Comparison of ENCODE assay signal across 21 mouse cellular contexts in the genomic region with DNA sequence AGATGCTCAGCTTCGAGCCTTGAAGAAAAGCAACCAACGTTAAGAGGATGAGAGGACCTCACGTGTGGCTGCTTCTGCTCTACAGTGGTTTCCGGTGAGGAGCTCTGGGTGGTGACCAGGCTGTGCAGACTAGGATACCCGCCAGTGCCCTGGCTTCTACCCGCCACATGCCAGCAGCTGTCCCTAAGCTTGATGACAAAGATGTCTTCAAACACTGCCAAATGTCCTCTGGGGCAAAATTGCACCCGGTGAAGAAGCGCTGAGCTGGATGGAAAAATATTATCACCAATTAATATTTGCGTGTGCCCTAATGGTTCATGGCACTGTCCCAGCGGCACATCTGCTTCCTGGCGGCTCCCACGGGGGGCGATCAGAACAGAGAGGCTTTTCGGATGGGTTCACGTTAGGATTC.
DNase-seq lines count a peak whose midpoint lies in the region; ATAC-seq lines count a peak whose summit lies in the region.
"Had no signal": no experiment of that assay in that cellular context is flagged by ENCODE, and none has a peak within 500 bp of the region (broad histone marks: within the 10 kb centered on the region; RNA-seq: fewer than 3 reads in every experiment).

No protein-coding gene starts in this region.

- DNase-seq in heart, adult 11 months = peak; percentile 79
- no peak for DNase-seq in heart, adult 8-10 months (ENCODE audit: low spot score)
- DNase-seq in midbrain, embryonic 11.5 days (ENCODE audit: low spot score, missing footprints) = peak; percentile 76
- DNase-seq in MN1 (ENCODE audit: low spot score) = peak; percentile 32
- DNase-seq in gastrocnemius, postnatal 25 days = peak; percentile 32
- no peak for DNase-seq in urinary bladder, postnatal 14 days (ENCODE audit: low spot score)
- DNase-seq: cerebellum, adult 2 months; heart, adult 2 months; lung, postnatal 14 days; right cerebral cortex, adult 18-20 months; thymus, postnatal 25 days had no signal

- H3K4me3 ChIP-seq in midbrain, embryonic 11.5 days (ENCODE audit: low read depth, low read length) = no peak overlapping the region
- no peak overlapping the region for H3K4me3 ChIP-seq in midbrain, embryonic 16.5 days (ENCODE audit: low read depth, low read length)
- H3K4me3 ChIP-seq: embryonic facial prominence, embryonic 12.5 days; erythroblast, embryonic 14.5 days; heart, adult 2 months; intestine, embryonic 15.5 days; limb, embryonic 15.5 days; neural tube, embryonic 12.5 days had no signal

- H3K27me3 ChIP-seq in midbrain, embryonic 11.5 days (ENCODE audit: control insufficient read depth, insufficient read depth, low read length) = no peaks in the 10 kb centered on the region
- no peaks in the 10 kb centered on the region for H3K27me3 ChIP-seq in midbrain, embryonic 16.5 days (ENCODE audit: control insufficient read depth, insufficient read depth, low read depth, low read length)
- H3K27me3 ChIP-seq: embryonic facial prominence, embryonic 12.5 days; intestine, embryonic 15.5 days; limb, embryonic 15.5 days; neural tube, embryonic 12.5 days had no signal

- no peak for ATAC-seq in midbrain, embryonic 11.5 days (ENCODE audit: low FRiP score)
- ATAC-seq in midbrain, embryonic 16.5 days = no peak
- ATAC-seq in activated CD4-positive, CD25-positive, alpha-beta regulatory T cell, adult 4 months = no peak
- ATAC-seq: forebrain, embryonic 14.5 days; intestine, embryonic 15.5 days had no signal

- WGBS in midbrain, embryonic 11.5 days = 88% methylated on average over 15 of the region's 15 CpGs
- WGBS in midbrain, embryonic 16.5 days = 85% methylated on average over 15 of the region's 15 CpGs

- no peak overlapping the region for H3K27ac ChIP-seq in midbrain, embryonic 11.5 days (ENCODE audit: low read depth, low read length)
- H3K27ac ChIP-seq in midbrain, embryonic 16.5 days (ENCODE audit: low read length) = no peak overlapping the region
- H3K27ac ChIP-seq: embryonic facial prominence, embryonic 12.5 days; heart, adult 2 months; intestine, embryonic 15.5 days; limb, embryonic 15.5 days; neural tube, embryonic 12.5 days; stomach, postnatal 0 days had no signal

- H3K9me3 ChIP-seq in midbrain, embryonic 11.5 days (ENCODE audit: control insufficient read depth, low read length) = no peaks in the 10 kb centered on the region; the same call in 1 of the 2 replicates
- H3K9me3 ChIP-seq in midbrain, embryonic 16.5 days (replicated peaks; ENCODE audit: control insufficient read depth, low read length, poor library complexity, severe bottlenecking) = peaks cover 5% of the 10 kb centered on the region
- H3K9me3 ChIP-seq: G1E; intestine, embryonic 15.5 days; limb, embryonic 15.5 days; neural tube, embryonic 12.5 days had no signal

- H3K9ac ChIP-seq in midbrain, embryonic 11.5 days (ENCODE audit: low read length) = no peak overlapping the region
- no peak overlapping the region for H3K9ac ChIP-seq in midbrain, embryonic 16.5 days (ENCODE audit: low read depth, low read length)
- H3K9ac ChIP-seq: embryonic facial prominence, embryonic 12.5 days; intestine, embryonic 15.5 days; limb, embryonic 15.5 days; neural tube, embryonic 12.5 days had no signal

- H3K4me1 ChIP-seq in midbrain, embryonic 11.5 days (ENCODE audit: control insufficient read depth, insufficient read depth, low read length) = peaks cover 5% of the 10 kb centered on the region; the same call in 1 of the 2 replicates
- peaks cover 2% of the 10 kb centered on the region for H3K4me1 ChIP-seq in midbrain, embryonic 16.5 days (ENCODE audit: control insufficient read depth, insufficient read depth, low read length)
- H3K4me1 ChIP-seq: intestine, embryonic 15.5 days had no signal

- H3K4me2 ChIP-seq in midbrain, embryonic 11.5 days = no peak overlapping the region
- H3K4me2 ChIP-seq in midbrain, embryonic 16.5 days (ENCODE audit: low read length) = no peak overlapping the region
- H3K4me2 ChIP-seq: embryonic facial prominence, embryonic 12.5 days; intestine, embryonic 15.5 days; limb, embryonic 15.5 days; neural tube, embryonic 12.5 days had no signal

- H3K36me3 ChIP-seq in midbrain, embryonic 11.5 days (ENCODE audit: control insufficient read depth, insufficient read depth, low read length) = no peaks in the 10 kb centered on the region
- no peaks in the 10 kb centered on the region for H3K36me3 ChIP-seq in midbrain, embryonic 16.5 days (ENCODE audit: control insufficient read depth, insufficient read depth, low read length)
- H3K36me3 ChIP-seq: embryonic facial prominence, embryonic 12.5 days; G1E; intestine, embryonic 15.5 days; limb, embryonic 15.5 days; neural tube, embryonic 12.5 days had no signal

Comparison
In these comparisons a context has a peak if more than half of its experiments do, and no peak if none do; other contexts are left out.
1. DNase-seq: peak in heart, adult 11 months (single experiment), midbrain, embryonic 11.5 days (single experiment), MN1 (single experiment) and gastrocnemius, postnatal 25 days (single experiment); none in heart, adult 8-10 months (single experiment) and urinary bladder, postnatal 14 days (single experiment).